Mouse (Mus musculus) brain, adult 10 weeks (tissue): ENCODE measurements around the gene Ppfia3. TPM values are rescaled to one million over a fixed set of nuclear protein-coding genes. Genes with fewer than 3 reads are reported as not detected.

Experiments
- polyA plus RNA-seq: library from polyadenylated mRNA; stranded (reverse); fragments of 350-450 nt; fragmentation: Illumina TruSeq; extraction: RNeasy Lipid Tissue Mini Kit (QIAGEN cat#74804); gene quantifications from one replicate; pipeline ENCODE4 v1.2.3, GENCODE M21; 2015; ENCODE audit warnings: low read depth, low replicate concordance

Ppfia3 gene
- polyA plus RNA-seq = 84.5 TPM

DNA sequence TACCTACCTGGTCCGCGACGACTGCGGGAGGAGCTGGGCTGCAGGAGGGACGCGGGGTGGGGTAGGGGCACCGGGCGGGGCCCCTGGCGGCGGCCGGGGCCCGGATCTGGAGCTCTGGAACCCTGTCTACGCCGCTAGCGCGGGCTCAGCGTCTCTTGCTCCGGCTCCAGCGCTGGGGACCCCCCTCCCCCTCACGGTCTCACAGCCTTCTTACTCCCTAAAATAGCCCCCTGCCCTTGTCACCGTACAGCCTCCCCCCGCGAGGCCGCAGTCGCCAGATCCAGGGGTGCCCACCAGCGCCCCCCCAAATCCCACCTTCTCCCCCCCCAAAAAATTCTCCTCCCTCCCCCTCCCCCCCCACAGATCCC lies at the start of gene Ppfia3:
Gene Ppfia3, minus strand, starts transcription at position 368 of the 368 bp plus-strand sequence.

GRCm38 (mm10) chr7:45413113-45413863 lies 46.5 kb upstream of the Ppfia3 start, which contains the start of gene Ntf5:
TSS of gene Ntf5 (plus strand) at chr7:45413695.

GRCm38 (mm10) chr7:45405091-45406075 lies 38.6 kb upstream of the Ppfia3 start, which contains the start of gene Kcna7:
TSS of gene Kcna7 (plus strand) at chr7:45405653.

DNA sequence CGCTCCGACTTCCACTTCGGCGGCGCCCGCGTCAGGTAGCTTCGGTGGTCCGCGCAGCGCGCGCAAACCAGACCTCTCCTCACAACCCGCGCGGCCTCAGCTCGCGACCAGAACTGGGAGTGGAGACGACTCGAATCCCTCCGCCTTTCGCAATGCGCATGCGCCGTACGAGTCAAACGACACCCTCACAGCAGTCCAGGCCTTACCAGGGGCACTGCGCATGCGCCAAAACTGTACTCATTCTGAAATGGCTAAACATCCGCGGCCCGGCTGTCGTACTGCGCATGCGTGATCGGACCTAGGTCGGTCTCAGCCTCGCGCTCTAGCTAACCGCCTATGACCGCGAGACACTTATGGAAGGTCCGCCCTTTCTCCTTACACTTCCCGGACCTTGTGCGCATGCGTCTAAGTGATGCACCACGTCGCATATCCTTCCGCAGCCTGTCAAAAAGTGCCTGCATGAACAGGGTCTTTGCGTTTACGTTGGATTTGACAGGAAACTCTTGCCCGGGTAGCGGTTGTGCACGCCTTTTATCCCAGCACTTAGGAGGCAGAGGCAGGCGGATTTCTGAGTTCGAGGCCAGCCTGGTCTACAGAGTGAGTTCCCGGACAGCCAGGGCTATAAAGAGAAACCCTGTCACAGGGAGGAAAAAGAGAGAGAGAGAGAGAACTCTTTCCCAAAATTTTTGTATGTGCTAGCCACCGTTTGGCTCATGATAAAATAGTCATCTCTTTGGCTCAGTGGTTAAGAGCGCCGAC lies 28.9 kb upstream of the Ppfia3 start, which contains the start of gene Snrnp70:
Gene Snrnp70, minus strand, starts transcription at position 165 of the 759 bp plus-strand sequence.

GRCm38 (mm10) chr7:45370475-45371311 lies 3.9 kb upstream of the Ppfia3 start, which contains the start of gene Lin7b:
TSS of gene Lin7b (minus strand) at chr7:45370583.

DNA sequence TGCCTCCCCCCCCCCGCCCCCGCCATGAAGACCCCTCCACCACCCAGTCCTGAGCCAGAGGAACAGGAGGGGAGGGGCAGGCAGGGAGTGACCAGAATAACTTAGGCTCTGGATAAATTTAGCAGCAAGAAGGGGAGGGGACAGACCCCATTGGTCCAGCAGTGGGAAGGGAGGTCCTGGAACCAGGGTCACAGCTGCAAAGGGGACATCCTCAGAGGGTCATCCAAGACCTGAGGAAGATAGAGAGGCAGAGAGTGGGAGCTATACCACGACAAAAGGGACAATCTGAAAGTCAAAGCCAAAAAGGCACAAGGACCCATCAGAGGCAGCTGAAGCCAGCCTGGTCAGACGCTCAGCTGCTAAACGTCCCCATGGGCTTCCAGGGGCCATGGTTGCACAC lies 31.8 kb downstream of the Ppfia3 start, which contains the start of gene Hrc:
Gene Hrc, plus strand, starts transcription at position 235 of the 400 bp plus-strand sequence.

DNA sequence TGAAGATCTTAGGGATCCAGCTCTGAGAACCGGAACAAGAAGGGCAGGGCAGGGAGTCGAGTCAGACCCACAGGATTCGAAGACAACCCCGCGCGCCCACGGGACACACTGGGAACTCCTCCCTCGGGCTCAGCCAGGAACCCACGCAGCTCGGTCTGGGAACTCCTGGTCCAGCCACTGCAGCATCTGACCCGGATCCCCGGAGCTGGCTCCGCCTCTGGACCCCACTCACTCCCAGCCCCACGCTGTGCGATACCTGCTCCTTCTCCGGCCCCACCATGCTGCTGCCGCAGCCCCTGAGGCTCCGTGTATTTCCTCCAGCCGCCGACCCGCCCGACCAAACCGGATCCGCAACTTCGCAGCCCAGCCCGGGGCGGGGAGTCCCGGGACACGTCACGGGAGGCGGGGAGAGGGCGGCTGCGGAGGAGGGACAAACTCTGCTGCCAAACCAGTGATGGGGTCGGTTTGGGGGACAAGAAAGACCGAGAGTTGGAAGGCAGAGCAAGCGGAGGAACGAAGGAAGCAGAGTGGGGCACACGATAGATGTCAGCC lies 33.3 kb downstream of the Ppfia3 start, which contains the start of gene Trpm4:
Gene Trpm4, minus strand, starts transcription at position 350 of the 552 bp plus-strand sequence.

Other genes starting within 250 kb of the Ppfia3 start
- gene Rps11, start 242.6 kb downstream of the Ppfia3 start, polyA plus RNA-seq = 807 TPM
- gene Rpl13a, start 238.3 kb downstream of the Ppfia3 start, polyA plus RNA-seq = 1,952 TPM
- gene Gm45713, start 230.8 kb downstream of the Ppfia3 start, polyA plus RNA-seq = not detected
- 11.0 TPM for gene Flt3l, start 230.6 kb downstream of the Ppfia3 start, polyA plus RNA-seq
- gene Pih1d1, start 212.7 kb downstream of the Ppfia3 start, polyA plus RNA-seq = 50.0 TPM
- 6.5 TPM for gene Aldh16a1, start 212.4 kb downstream of the Ppfia3 start, polyA plus RNA-seq
- gene Slc17a7, start 203.1 kb downstream of the Ppfia3 start, polyA plus RNA-seq = 704 TPM
- gene Gfy, start 187.4 kb downstream of the Ppfia3 start, polyA plus RNA-seq = not detected
- not detected for gene Pth2, start 186.0 kb downstream of the Ppfia3 start, polyA plus RNA-seq
- 2.2 TPM for gene Ccdc155, start 162.1 kb downstream of the Ppfia3 start, polyA plus RNA-seq
- gene Dkkl1, start 154.9 kb downstream of the Ppfia3 start, polyA plus RNA-seq = 39.0 TPM
- 3.6 TPM for gene Tead2, start 151.3 kb downstream of the Ppfia3 start, polyA plus RNA-seq
- 3.8 TPM for gene Cd37, start 127.9 kb downstream of the Ppfia3 start, polyA plus RNA-seq
- 1.2 TPM for gene Slc6a16, start 125.9 kb downstream of the Ppfia3 start, polyA plus RNA-seq
- gene Slc6a21, start 89.5 kb downstream of the Ppfia3 start, polyA plus RNA-seq = not detected
- 19.6 TPM for gene Trpm4, start 33.2 kb downstream of the Ppfia3 start, polyA plus RNA-seq
- 0.54 TPM for gene Hrc, start 31.7 kb downstream of the Ppfia3 start, polyA plus RNA-seq
- 167 TPM for gene Lin7b, start 3.6 kb upstream of the Ppfia3 start, polyA plus RNA-seq
- 309 TPM for gene Snrnp70, start 28.7 kb upstream of the Ppfia3 start, polyA plus RNA-seq
- not detected for gene Kcna7, start 38.6 kb upstream of the Ppfia3 start, polyA plus RNA-seq
- gene Ntf5, start 46.7 kb upstream of the Ppfia3 start, polyA plus RNA-seq = not detected
- gene Lhb, start 53.8 kb upstream of the Ppfia3 start, polyA plus RNA-seq = not detected
- 14.8 TPM for gene Gys1, start 67.8 kb upstream of the Ppfia3 start, polyA plus RNA-seq
- 40.3 TPM for gene Ruvbl2, start 71.1 kb upstream of the Ppfia3 start, polyA plus RNA-seq
- 586 TPM for gene Ftl1, start 92.9 kb upstream of the Ppfia3 start, polyA plus RNA-seq
- 77.2 TPM for gene Bax, start 99.9 kb upstream of the Ppfia3 start, polyA plus RNA-seq
- 0.27 TPM for gene Tulp2, start 114.9 kb upstream of the Ppfia3 start, polyA plus RNA-seq
- not detected for gene Gm45808, start 119.8 kb upstream of the Ppfia3 start, polyA plus RNA-seq
- 6.1 TPM for gene Dhdh, start 121.8 kb upstream of the Ppfia3 start, polyA plus RNA-seq
- 90.0 TPM for gene Nucb1, start 143.4 kb upstream of the Ppfia3 start, polyA plus RNA-seq
- 17.3 TPM for gene Ppp1r15a, start 159.2 kb upstream of the Ppfia3 start, polyA plus RNA-seq
- 2.7 TPM for gene Plekha4, start 159.3 kb upstream of the Ppfia3 start, polyA plus RNA-seq
- gene Hsd17b14, start 187.9 kb upstream of the Ppfia3 start, polyA plus RNA-seq = not detected
- gene Bcat2, start 203.1 kb upstream of the Ppfia3 start, polyA plus RNA-seq = 17.1 TPM
- not detected for gene Fgf21, start 248.5 kb upstream of the Ppfia3 start, polyA plus RNA-seq